Mouse (Mus musculus): ENCODE data around the gene Cabin1. TPM values are rescaled to one million over a fixed set of nuclear protein-coding genes. Genes with fewer than 3 reads are reported as not detected.

Cabin1 gene
- polyA plus RNA-seq, 2 experiments, result 32.3 to 42.6 TPM

DNA sequence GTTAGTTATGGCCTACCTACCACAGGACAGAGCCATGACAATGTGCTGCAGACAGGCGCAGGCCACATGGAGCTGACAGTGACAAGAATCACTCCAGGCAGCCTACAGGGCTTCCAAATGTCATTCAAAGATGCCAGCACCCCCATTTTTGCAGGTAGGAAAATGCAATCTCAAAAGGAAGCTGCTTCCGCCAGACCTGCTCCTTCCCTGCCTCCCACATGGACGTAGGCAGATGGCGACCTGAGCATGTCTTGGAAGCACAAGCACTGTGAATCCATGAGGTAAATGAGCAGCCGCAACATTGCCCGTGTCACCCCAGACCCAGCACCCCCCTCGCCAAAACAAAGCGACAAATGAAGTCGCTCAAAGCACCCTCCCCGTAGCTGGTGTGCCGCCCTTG lies 51.1 kb downstream of the Cabin1 start:
- H3K9me3 ChIP-seq (ENCODE audit: control insufficient read depth, low read length), result no peaks in the 10 kb centered on the region
- no peak overlapping the region for H3K9ac ChIP-seq (ENCODE audit: low read depth, low read length, severe bottlenecking)
- H3K27me3 ChIP-seq (ENCODE audit: control insufficient read depth, insufficient read depth, low read length), result no peaks in the 10 kb centered on the region
- no peak overlapping the region for H3K27ac ChIP-seq (replicated peaks; ENCODE audit: low read depth, low read length)
- H3K4me3 ChIP-seq (replicated peaks; ENCODE audit: low read length), result no peak overlapping the region
- no peak overlapping the region for H3K4me2 ChIP-seq (replicated peaks; ENCODE audit: low read depth, low read length, severe bottlenecking)
- H3K4me1 ChIP-seq (ENCODE audit: control insufficient read depth, insufficient read depth, low read length), result no peaks in the 10 kb centered on the region
- DNase-seq (ENCODE audit: low spot score) (no peak), ATAC-seq (ENCODE audit: low FRiP score, low read depth) (no peak)
- H3K36me3 ChIP-seq (ENCODE audit: control insufficient read depth, insufficient read depth, low read length), result peaks cover 84% of the 10 kb centered on the region
- 93% methylated on average over 11 of the region's 11 CpGs for WGBS
- no peak for TF ChIP-seq POLR2A (IDR thresholded peaks at IDR 0.05; ENCODE audit: borderline replicate concordance, extremely low read depth, insufficient read depth, insufficient read length)

DNA sequence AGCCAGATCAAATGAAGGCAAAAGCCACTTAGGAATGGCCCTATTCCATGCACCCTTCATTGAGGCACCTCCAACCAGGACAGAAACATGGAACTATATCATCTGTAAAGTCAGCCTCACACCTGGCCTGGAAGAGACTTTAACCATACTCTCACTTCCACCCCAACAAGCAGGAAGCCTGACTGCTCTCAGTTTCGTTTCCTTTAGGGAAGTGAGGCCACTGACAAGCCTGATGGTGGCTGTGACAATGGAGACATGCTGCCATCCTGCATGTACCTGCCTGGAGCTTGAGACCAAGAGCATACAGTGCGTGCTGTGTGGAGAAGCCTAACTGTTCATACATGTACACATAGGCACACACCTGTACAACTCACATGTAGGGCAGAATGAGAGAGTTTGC lies 53.9 kb downstream of the Cabin1 start:
- no peaks in the 10 kb centered on the region for H3K4me1 ChIP-seq (ENCODE audit: control insufficient read depth, insufficient read depth, low read length)
- no peak for TF ChIP-seq POLR2A (IDR thresholded peaks at IDR 0.05; ENCODE audit: borderline replicate concordance, extremely low read depth, insufficient read depth, insufficient read length)
- H3K4me2 ChIP-seq (replicated peaks; ENCODE audit: low read depth, low read length, severe bottlenecking), result no peak overlapping the region
- WGBS, result 88% methylated on average over 2 of the region's 2 CpGs
- no peak overlapping the region for H3K4me3 ChIP-seq (replicated peaks; ENCODE audit: low read length)
- H3K27me3 ChIP-seq (ENCODE audit: control insufficient read depth, insufficient read depth, low read length), result no peaks in the 10 kb centered on the region
- H3K36me3 ChIP-seq (ENCODE audit: control insufficient read depth, insufficient read depth, low read length), result peaks cover 74% of the 10 kb centered on the region
- DNase-seq (ENCODE audit: low spot score) (no peak), ATAC-seq (ENCODE audit: low FRiP score, low read depth) (no peak)
- no peak overlapping the region for H3K9ac ChIP-seq (ENCODE audit: low read depth, low read length, severe bottlenecking)
- no peaks in the 10 kb centered on the region for H3K9me3 ChIP-seq (ENCODE audit: control insufficient read depth, low read length)
- H3K27ac ChIP-seq (replicated peaks; ENCODE audit: low read depth, low read length), result no peak overlapping the region

DNA sequence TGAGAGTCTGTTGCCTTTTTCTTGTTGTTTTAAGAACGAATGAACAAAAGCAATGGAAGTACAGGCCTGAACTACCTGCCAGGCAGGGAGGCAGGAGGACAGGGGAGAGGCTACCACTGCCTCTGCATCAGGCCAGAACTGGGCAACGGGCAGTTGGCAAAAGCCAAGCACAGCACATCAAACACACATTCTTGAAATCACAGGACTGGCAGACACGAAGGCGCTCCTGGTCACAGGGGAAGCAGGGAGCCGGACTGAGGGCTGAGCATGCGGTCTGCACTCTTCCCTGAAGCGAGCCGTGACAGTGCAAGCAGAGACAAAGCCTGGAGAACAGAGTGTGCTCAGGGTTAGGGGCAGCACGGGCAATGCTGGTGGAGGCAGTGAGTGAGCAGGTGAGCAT lies 54.9 kb downstream of the Cabin1 start:
- H3K4me2 ChIP-seq (replicated peaks; ENCODE audit: low read depth, low read length, severe bottlenecking), result no peak overlapping the region
- H3K27ac ChIP-seq (replicated peaks; ENCODE audit: low read depth, low read length), result no peak overlapping the region
- H3K4me3 ChIP-seq (replicated peaks; ENCODE audit: low read length), result no peak overlapping the region
- no peak for ATAC-seq (ENCODE audit: low FRiP score, low read depth)
- H3K27me3 ChIP-seq (ENCODE audit: control insufficient read depth, insufficient read depth, low read length), result no peaks in the 10 kb centered on the region
- DNase-seq (ENCODE audit: low spot score), result no peak
- H3K9me3 ChIP-seq (ENCODE audit: control insufficient read depth, low read length), result no peaks in the 10 kb centered on the region
- WGBS, result 91% methylated on average over 9 of the region's 9 CpGs
- no peak for TF ChIP-seq POLR2A (IDR thresholded peaks at IDR 0.05; ENCODE audit: borderline replicate concordance, extremely low read depth, insufficient read depth, insufficient read length)
- no peaks in the 10 kb centered on the region for H3K4me1 ChIP-seq (ENCODE audit: control insufficient read depth, insufficient read depth, low read length)
- no peak overlapping the region for H3K9ac ChIP-seq (ENCODE audit: low read depth, low read length, severe bottlenecking)
- H3K36me3 ChIP-seq (ENCODE audit: control insufficient read depth, insufficient read depth, low read length), result peaks cover 67% of the 10 kb centered on the region

DNA sequence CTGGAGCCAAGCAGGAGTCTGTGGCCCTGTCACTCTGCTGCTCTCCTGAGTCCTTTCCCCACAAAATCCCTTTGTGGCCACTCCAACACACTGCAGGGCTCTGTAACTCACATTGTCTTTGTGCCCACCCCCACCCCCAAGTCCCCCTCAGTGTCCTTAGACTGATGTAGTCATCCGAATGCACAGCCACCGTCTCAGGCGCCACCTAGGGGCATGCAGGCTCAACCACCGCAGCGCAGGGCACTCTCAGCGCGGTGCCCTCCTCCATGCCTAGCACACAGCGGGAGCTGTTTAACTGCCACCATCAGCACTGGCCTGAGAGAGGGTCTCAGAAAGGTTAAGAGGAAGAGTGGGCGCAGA lies 55.5 kb downstream of the Cabin1 start:
- Histone ChIP-seq H3K4me1 (ENCODE audit: control insufficient read depth, insufficient read depth, low read length) (no peaks in the 10 kb centered on the region), H3K4me3 (replicated peaks; ENCODE audit: low read length) (no peak overlapping the region), H3K9ac (ENCODE audit: low read depth, low read length, severe bottlenecking) (no peak overlapping the region), H3K9me3 (ENCODE audit: control insufficient read depth, low read length) (no peaks in the 10 kb centered on the region), H3K36me3 (ENCODE audit: control insufficient read depth, insufficient read depth, low read length) (peaks cover 65% of the 10 kb centered on the region), H3K27ac (replicated peaks; ENCODE audit: low read depth, low read length) (no peak overlapping the region), H3K27me3 (ENCODE audit: control insufficient read depth, insufficient read depth, low read length) (no peaks in the 10 kb centered on the region), H3K4me2 (replicated peaks; ENCODE audit: low read depth, low read length, severe bottlenecking) (no peak overlapping the region)
- ATAC-seq (ENCODE audit: low FRiP score, low read depth) (no peak), DNase-seq (ENCODE audit: low spot score) (no peak)
- no peak for TF ChIP-seq POLR2A (IDR thresholded peaks at IDR 0.05; ENCODE audit: borderline replicate concordance, extremely low read depth, insufficient read depth, insufficient read length)
- 52% methylated on average over 9 of the region's 9 CpGs for WGBS

DNA sequence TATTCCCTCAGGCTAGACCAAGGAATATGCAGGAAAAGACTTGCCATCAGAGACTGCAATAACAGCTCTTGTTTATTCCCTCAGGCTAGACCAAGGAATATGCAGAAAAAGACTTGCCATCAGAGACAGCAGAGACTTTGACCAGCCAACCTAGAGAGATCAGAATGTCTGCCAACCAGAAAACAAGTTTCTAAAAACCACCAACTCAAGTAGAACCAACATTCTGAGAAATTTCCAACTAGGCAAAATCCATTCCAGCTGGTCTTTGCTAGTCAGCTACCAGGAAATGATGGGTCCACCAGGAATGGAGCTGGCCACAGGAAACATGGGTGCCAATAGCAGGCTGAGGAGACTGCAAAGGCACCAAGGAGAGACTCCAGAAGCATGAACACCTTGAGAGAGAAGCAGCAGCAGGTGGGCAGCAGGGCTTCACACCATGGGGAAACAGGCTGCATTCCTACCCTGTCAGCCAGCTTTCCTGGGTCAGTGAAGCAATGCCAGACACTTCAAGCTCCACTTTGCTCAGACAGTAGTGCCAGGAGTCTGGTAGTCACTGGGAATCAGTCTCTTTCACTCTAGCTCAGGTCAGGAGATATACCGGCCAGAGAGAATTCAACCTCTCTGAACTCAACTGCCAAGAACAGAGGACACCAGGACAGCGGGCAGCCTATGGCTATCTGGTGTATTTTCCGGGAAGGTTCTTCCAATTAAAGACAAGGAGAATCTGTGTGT lies 56.1 kb downstream of the Cabin1 start:
- Histone ChIP-seq H3K27me3 (ENCODE audit: control insufficient read depth, insufficient read depth, low read length) (no peaks in the 10 kb centered on the region), H3K36me3 (ENCODE audit: control insufficient read depth, insufficient read depth, low read length) (peaks cover 62% of the 10 kb centered on the region), H3K9ac (ENCODE audit: low read depth, low read length, severe bottlenecking) (no peak overlapping the region), H3K4me1 (ENCODE audit: control insufficient read depth, insufficient read depth, low read length) (no peaks in the 10 kb centered on the region), H3K9me3 (ENCODE audit: control insufficient read depth, low read length) (no peaks in the 10 kb centered on the region), H3K4me3 (replicated peaks; ENCODE audit: low read length) (no peak overlapping the region), H3K27ac (replicated peaks; ENCODE audit: low read depth, low read length) (no peak overlapping the region), H3K4me2 (replicated peaks; ENCODE audit: low read depth, low read length, severe bottlenecking) (no peak overlapping the region)
- TF ChIP-seq POLR2A (IDR thresholded peaks at IDR 0.05; ENCODE audit: borderline replicate concordance, extremely low read depth, insufficient read depth, insufficient read length), result no peak
- WGBS, result 97% methylated on average over 3 of the region's 3 CpGs
- DNase-seq (ENCODE audit: low spot score), result no peak
- no peak for ATAC-seq (ENCODE audit: low FRiP score, low read depth)
